Mouse (Mus musculus): ENCODE data around the gene Ctu1.

- TF ChIP-seq CTCF (IDR thresholded peaks at IDR 0.05; ENCODE audit: control insufficient read depth, insufficient read depth, low read length) (no peak), POLR2A (IDR thresholded peaks at IDR 0.05; ENCODE audit: borderline replicate concordance, control insufficient read depth, low read depth, low read length) (peak; percentile 51; the same call in 1 of the 2 replicates)
These were observed at the start of gene Ctu1 for GRCm38 (mm10) chr7:43671809-43672580.

Measured in bone marrow, adult 2 months (tissue).